In genomic region chr2:73271459-73272161, GRCm38 (mm10) we compare ENCODE assay signal across 7 mouse cellular contexts. TPM values are rescaled to one million over a fixed set of nuclear protein-coding genes. Genes with fewer than 3 reads are reported as not detected.
DNase-seq lines count a peak whose midpoint lies in the region; ATAC-seq and TF ChIP-seq lines count a peak whose summit lies in the region.

Gene Sp9 (plus strand): TSS chr2:73271925.

- H3K27me3 ChIP-seq in kidney, embryonic 16.5 days (ENCODE audit: insufficient read depth, low read length): peaks cover 83% of the 10 kb centered on the region
- H3K27me3 ChIP-seq in midbrain, embryonic 10.5 days (ENCODE audit: low read depth, poor library complexity, severe bottlenecking): peaks cover 100% of the 10 kb centered on the region

- TF ChIP-seq POLR2A in cortical plate, adult 2 months (IDR thresholded peaks at IDR 0.05; ENCODE audit: extremely low read depth, insufficient read depth, low read length): peak; percentile 56; the same call in 1 of the 2 replicates

- DNase-seq in right cerebral cortex, postnatal 10 days (ENCODE audit: low spot score in 2 of 2): peak; percentile 77 to 80
- DNase-seq in right cerebral cortex, adult 18-20 months: no peak
- peak; percentile 39 to 49 for DNase-seq in frontal cortex, postnatal 36 days (ENCODE audit: low spot score in 2 of 2)
- peak; percentile 90 for DNase-seq in midbrain, embryonic 10.5 days (ENCODE audit: low spot score)
- DNase-seq in testis, postnatal 14 days (ENCODE audit: low spot score): peak; percentile 85

- ATAC-seq in kidney, embryonic 16.5 days (ENCODE audit: low FRiP score, low TSS enrichment): peak; percentile 69; the same call in 1 of the 2 replicates

- under 1% methylated on average over 48 of the region's 48 CpGs for WGBS in kidney, embryonic 16.5 days
- under 1% methylated on average over 48 of the region's 48 CpGs for WGBS in midbrain, embryonic 10.5 days

- no peak within 1 kb of the TSS for H3K27ac ChIP-seq in cortical plate, adult 2 months (ENCODE audit: insufficient read depth, low read length)
- no peak within 1 kb of the TSS for H3K27ac ChIP-seq in kidney, embryonic 16.5 days (ENCODE audit: low read length)
- H3K27ac ChIP-seq in midbrain, embryonic 10.5 days (replicated peaks): peak within 1 kb of the TSS; percentile 83

- peak within 1 kb of the TSS; percentile 60 for H3K4me2 ChIP-seq in kidney, embryonic 16.5 days (replicated peaks; ENCODE audit: low read depth, low read length)

- no peaks in the 10 kb centered on the region for H3K9me3 ChIP-seq in kidney, embryonic 16.5 days (ENCODE audit: low read length)
- H3K9me3 ChIP-seq in midbrain, embryonic 10.5 days (replicated peaks): no peaks in the 10 kb centered on the region

- no peak within 1 kb of the TSS for H3K9ac ChIP-seq in kidney, embryonic 16.5 days (replicated peaks; ENCODE audit: low read length)

- H3K4me3 ChIP-seq in cortical plate, adult 2 months (ENCODE audit: insufficient read depth, low read length): peak within 1 kb of the TSS; percentile 27
- H3K4me3 ChIP-seq in kidney, embryonic 16.5 days (ENCODE audit: low read length): peak within 1 kb of the TSS; percentile 44
- peak within 1 kb of the TSS; percentile 62 for H3K4me3 ChIP-seq in midbrain, embryonic 10.5 days

- H3K4me1 ChIP-seq in cortical plate, adult 2 months (ENCODE audit: control insufficient read depth, insufficient read depth, low read length): no peaks in the 10 kb centered on the region
- peaks cover 39% of the 10 kb centered on the region for H3K4me1 ChIP-seq in kidney, embryonic 16.5 days (ENCODE audit: insufficient read depth, low read length)
- H3K4me1 ChIP-seq in midbrain, embryonic 10.5 days: peaks cover 74% of the 10 kb centered on the region

- no peaks in the 10 kb centered on the region for H3K36me3 ChIP-seq in kidney, embryonic 16.5 days (ENCODE audit: insufficient read depth, low read length)
- H3K36me3 ChIP-seq in midbrain, embryonic 10.5 days: no peaks in the 10 kb centered on the region

- no peak for TF ChIP-seq CTCF in cortical plate, adult 2 months (IDR thresholded peaks at IDR 0.05; ENCODE audit: extremely low read depth, insufficient read depth, low read length)

RNA-seq across cellular contexts. Expression of gene Sp9, which starts in this region (rescaled TPM):
- 1.3 and 2.3 TPM in 2 replicates for polyA plus RNA-seq in cortical plate, adult 2 months (2012; rRNA removed)
- not detected in 2 replicates for polyA plus RNA-seq in kidney, embryonic 16.5 days (2015; fragmentation: Nextera tagmentation; extraction: Ambion mirVana)
- polyA plus RNA-seq in midbrain, embryonic 10.5 days (2016; fragmentation: Nextera tagmentation; extraction: Ambion mirVana): 1.5 and 1.8 TPM in 2 replicates

Comparison
In these comparisons a context has a peak if more than half of its experiments do, and no peak if none do; other contexts are left out.
1. Peak in ATAC-seq, H3K4me3 ChIP-seq and H3K4me2 ChIP-seq in kidney, embryonic 16.5 days; RNA of the gene not detected or under 1 TPM.